Mouse (Mus musculus) liver, embryonic 14.5 days (tissue): Measurements from ENCODE around the gene Dpf3.

Experiments
- CTCF ChIP-seq: IDR thresholded peaks from 2 replicates; pipeline ENCODE4 v1.5.1; 2016; ENCODE audit warnings: antibody characterized with exemption, low read depth, control low read depth
- EP300 ChIP-seq: IDR thresholded peaks from 2 replicates; pipeline ENCODE4 v1.6.1; 2016; ENCODE audit warnings: antibody characterized with exemption, low read depth

DNA sequence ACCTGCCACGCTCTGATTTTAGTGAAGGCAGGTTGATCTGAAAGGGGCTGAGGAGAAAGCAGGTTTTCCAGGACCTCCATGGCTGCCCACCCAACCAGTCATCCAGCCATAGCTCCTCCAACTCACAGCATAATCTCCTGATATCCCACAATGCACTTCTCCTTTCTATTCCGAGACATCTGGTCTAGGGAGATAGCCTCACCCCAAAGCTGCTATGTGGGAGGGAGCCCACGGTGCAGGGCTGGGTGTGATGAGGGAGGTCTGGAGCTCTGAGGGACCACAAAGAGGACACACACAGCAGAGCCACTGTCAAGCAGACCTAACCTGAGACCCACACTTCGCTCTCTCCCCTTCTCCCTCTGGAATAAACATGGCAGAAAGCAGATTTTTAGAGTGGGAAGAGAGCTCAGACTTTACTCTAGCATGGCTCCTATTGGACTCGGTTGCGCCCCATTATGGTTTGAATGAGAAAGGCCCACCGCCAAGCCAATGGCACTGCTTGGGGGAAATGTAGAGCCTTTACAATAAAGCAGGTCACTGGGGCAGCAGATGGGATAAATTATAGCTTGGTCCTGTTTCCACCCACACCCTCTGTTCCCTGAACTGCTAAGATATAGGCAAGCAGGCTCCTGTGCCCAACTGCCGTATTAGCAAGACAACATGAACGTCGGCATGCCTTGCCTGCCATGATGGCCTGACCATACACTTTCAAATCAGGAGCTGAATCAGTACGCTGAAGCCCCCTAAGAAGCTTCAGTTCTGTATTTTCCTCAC is 178.3 kb downstream of the Dpf3 start:
- TF ChIP-seq CTCF, result no peak
- peak; percentile 81 for TF ChIP-seq EP300
